Mouse (Mus musculus) liver, embryonic 16.5 days (tissue): ENCODE measurements at regions not wholly inside any gene's neighbourhood (a gene's known extent, or its start where the extent isn't known, plus 50 kb on each side); places are given as distances from the start of the nearest gene placed in this dataset.

Experiments used
- ATAC-seq: fragments of 200-750 bp; cut with Nextera tagmentation; 2 replicates; pipeline ENCODE4 v1.8.0; 2017; ENCODE audit warnings: low read depth, mild to moderate bottlenecking, moderate number of reproducible peaks, moderate library complexity
- H3K27ac ChIP-seq: fragments of 300-500 bp; sonication (generic); 2 replicates; pipeline ENCODE4 v1.5.1; 2014; ENCODE audit warnings: mild to moderate bottlenecking, low read length
- H3K27me3 ChIP-seq: fragments of 300-500 bp; sonication (generic); 2 replicates; pipeline ENCODE4 v1.6.1; 2014; ENCODE audit warnings: low read depth, low read length, mixed read lengths; ENCODE audit not compliant: control insufficient read depth, insufficient read depth
- H3K36me3 ChIP-seq: fragments of 300-500 bp; sonication (generic); 2 replicates; pipeline ENCODE4 v1.6.1; 2014; ENCODE audit warnings: mild to moderate bottlenecking; ENCODE audit not compliant: control insufficient read depth, insufficient read depth
- H3K4me1 ChIP-seq: fragments of 300-500 bp; sonication (generic); 2 replicates; pipeline ENCODE4 v1.6.1; 2014; ENCODE audit warnings: low read depth, low read length, mixed read lengths; ENCODE audit not compliant: control insufficient read depth
- H3K4me2 ChIP-seq: fragments of 300-500 bp; sonication (generic); 2 replicates; pipeline ENCODE4 v1.6.1; 2014; ENCODE audit warnings: low read depth, low read length, mixed read lengths
- H3K4me3 ChIP-seq: fragments of 300-500 bp; sonication (generic); 2 replicates; pipeline ENCODE4 v1.5.1; 2014; ENCODE audit warnings: low read depth, mild to moderate bottlenecking, low read length
- H3K9ac ChIP-seq: fragments of 300-500 bp; sonication (generic); 2 replicates; pipeline ENCODE4 v1.6.1; 2014; ENCODE audit warnings: low read depth, low read length
- H3K9me3 ChIP-seq: fragments of 300-500 bp; sonication (generic); replicated peaks from 2 replicates; pipeline ENCODE4 v1.6.1; 2016; ENCODE audit warnings: low read length; ENCODE audit not compliant: control insufficient read depth
- WGBS: fragments of 180-500 bp; shearing (Covaris S2); extraction: QIAGEN DNeasy Blood & Tissue Kit; methylation state at CpG from one replicate; pipeline ENCODE4 v1.1.7; 2014; ENCODE audit not compliant: insufficient replicate concordance; 5-methylcytosine and 5-hydroxymethylcytosine counted together

DNA sequence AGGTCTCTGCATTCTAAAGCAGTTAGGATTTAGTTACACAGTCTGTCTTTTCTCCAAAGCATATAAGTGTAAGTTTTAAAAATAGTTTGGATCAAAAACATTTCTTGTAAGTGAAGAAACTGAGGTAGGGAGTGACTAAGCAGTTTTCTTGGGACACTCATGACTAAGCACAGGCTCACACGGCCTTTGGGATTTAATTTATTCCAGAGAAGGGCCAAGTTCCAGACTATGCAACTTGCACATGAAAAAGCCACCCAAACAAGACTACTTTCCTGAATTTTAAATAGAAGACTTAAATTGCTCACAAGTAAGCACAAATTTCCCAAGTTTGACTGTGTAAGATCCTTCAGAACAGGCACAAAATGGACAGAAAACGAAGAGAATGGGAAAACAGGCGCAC lies 441.8 kb upstream of the Pou3f3 start:
- Histone ChIP-seq H3K4me1 (no peaks in the 10 kb centered on the region), H3K27me3 (no peaks in the 10 kb centered on the region), H3K9ac (no peak overlapping the region), H3K9me3 (no peaks in the 10 kb centered on the region), H3K4me3 (no peak overlapping the region), H3K27ac (no peak overlapping the region), H3K36me3 (no peaks in the 10 kb centered on the region), H3K4me2 (no peak overlapping the region)
- WGBS = 50% methylated on average over 3 of the region's 3 CpGs
- ATAC-seq = no peak

DNA sequence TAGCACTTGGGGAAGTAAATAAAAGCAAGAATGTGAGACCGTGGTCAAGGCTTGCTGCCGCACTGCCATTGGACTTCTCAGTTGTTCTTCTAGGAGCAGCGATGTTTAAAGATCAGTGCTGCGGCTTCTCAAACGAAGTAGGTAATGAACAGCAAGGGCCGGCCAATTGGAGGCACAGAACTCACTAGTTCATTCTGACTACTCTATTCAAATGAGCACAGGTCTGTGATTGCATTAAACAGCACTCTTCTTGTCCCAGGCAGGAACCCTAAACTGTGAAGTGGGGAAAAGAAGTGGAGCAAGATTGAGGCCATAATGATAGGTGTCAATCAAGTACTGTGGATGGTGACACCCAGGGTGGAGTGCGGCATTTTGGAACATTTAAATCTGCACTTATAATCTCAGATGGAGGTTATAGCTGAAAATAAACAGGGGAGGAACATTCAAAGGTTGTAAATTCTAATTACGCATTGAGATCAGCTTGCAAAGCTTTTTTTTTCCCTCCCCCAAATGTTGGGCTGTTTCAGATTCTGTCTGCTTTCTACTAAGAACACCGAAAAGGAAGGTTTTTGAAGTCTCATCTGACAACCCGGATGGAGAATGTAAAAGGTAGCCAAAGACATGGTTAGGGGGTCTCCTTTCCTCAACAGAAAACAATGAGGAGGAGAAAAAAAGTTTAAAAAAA lies 438.5 kb upstream of the Pou3f3 start:
- Histone ChIP-seq H3K9ac (no peak overlapping the region), H3K27me3 (no peaks in the 10 kb centered on the region), H3K36me3 (no peaks in the 10 kb centered on the region), H3K4me3 (no peak overlapping the region), H3K4me1 (no peaks in the 10 kb centered on the region), H3K9me3 (no peaks in the 10 kb centered on the region), H3K27ac (no peak overlapping the region), H3K4me2 (no peak overlapping the region)
- ATAC-seq = no peak
- WGBS = 68% methylated on average over 10 of the region's 10 CpGs

GRCm38 (mm10) chr1:42257801-42258593 lies 437.6 kb upstream of the Pou3f3 start:
- H3K4me1 ChIP-seq = no peaks in the 10 kb centered on the region
- H3K36me3 ChIP-seq = no peaks in the 10 kb centered on the region
- no peak overlapping the region for H3K4me2 ChIP-seq
- WGBS = 56% methylated on average over 19 of the region's 19 CpGs
- H3K27ac ChIP-seq = no peak overlapping the region
- no peak overlapping the region for H3K9ac ChIP-seq
- H3K27me3 ChIP-seq = no peaks in the 10 kb centered on the region
- ATAC-seq = no peak
- H3K9me3 ChIP-seq = no peaks in the 10 kb centered on the region
- no peak overlapping the region for H3K4me3 ChIP-seq

DNA sequence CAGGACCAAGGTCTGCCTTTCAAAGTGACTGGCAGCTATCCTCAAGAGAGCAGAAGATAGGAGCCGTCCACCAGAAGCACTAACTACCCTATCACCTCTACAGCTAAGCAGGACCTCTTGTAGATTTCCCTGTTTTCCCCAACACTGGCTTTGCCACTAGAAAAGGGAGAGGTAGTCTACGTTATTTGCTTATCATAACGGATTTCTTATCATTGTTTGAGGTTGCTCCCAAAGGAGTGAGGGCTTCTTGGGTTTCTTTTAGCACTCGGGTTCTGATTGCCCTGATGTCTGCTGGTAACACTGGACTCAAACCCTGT lies 437.0 kb upstream of the Pou3f3 start:
- Histone ChIP-seq H3K4me2 (no peak overlapping the region), H3K4me3 (no peak overlapping the region), H3K27ac (no peak overlapping the region), H3K36me3 (no peaks in the 10 kb centered on the region), H3K27me3 (no peaks in the 10 kb centered on the region), H3K4me1 (no peaks in the 10 kb centered on the region), H3K9ac (no peak overlapping the region), H3K9me3 (no peaks in the 10 kb centered on the region)
- WGBS = 37% methylated on average over 4 of the region's 4 CpGs
- ATAC-seq = no peak

DNA sequence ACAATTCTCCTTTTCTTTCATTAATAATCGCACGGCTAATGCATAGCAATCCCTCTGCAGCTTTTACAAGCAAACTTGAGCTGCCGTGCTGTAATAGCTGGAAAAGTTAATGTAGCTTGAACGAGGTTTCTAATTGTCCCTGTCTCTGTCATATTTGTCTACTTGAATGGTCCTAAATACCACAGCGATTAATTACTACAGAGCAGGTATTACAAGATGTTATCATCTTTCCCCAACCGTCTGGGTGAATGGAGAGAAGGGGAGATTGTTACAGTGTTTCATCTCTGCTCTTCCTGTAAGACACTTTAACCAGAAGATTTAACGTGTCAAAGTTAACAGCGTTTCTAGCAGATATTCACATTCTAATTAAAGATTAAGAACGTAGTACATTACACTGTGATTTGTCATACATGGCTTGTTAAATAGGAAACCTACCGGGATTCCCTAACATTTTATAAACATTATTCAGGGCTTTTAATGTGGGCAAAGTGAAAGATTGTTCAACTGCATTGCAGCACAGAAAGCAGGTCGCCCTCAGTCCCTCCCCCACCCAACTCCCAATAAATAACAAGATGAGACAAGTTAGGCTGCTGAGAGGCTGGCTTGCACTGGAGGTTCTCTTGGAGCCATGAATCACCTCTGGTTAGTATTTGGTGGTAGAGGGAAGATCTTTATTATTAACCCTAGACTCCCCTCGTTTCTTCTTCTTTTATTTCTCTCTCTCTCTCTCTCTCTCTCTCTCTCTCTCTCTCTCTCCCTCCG lies 436.2 kb upstream of the Pou3f3 start:
- no peaks in the 10 kb centered on the region for H3K27me3 ChIP-seq
- WGBS = 47% methylated on average over 13 of the region's 13 CpGs
- H3K4me1 ChIP-seq = no peaks in the 10 kb centered on the region
- no peaks in the 10 kb centered on the region for H3K9me3 ChIP-seq
- H3K36me3 ChIP-seq = no peaks in the 10 kb centered on the region
- no peak overlapping the region for H3K27ac ChIP-seq
- ATAC-seq = no peak
- no peak overlapping the region for H3K9ac ChIP-seq
- H3K4me2 ChIP-seq = no peak overlapping the region
- no peak overlapping the region for H3K4me3 ChIP-seq

DNA sequence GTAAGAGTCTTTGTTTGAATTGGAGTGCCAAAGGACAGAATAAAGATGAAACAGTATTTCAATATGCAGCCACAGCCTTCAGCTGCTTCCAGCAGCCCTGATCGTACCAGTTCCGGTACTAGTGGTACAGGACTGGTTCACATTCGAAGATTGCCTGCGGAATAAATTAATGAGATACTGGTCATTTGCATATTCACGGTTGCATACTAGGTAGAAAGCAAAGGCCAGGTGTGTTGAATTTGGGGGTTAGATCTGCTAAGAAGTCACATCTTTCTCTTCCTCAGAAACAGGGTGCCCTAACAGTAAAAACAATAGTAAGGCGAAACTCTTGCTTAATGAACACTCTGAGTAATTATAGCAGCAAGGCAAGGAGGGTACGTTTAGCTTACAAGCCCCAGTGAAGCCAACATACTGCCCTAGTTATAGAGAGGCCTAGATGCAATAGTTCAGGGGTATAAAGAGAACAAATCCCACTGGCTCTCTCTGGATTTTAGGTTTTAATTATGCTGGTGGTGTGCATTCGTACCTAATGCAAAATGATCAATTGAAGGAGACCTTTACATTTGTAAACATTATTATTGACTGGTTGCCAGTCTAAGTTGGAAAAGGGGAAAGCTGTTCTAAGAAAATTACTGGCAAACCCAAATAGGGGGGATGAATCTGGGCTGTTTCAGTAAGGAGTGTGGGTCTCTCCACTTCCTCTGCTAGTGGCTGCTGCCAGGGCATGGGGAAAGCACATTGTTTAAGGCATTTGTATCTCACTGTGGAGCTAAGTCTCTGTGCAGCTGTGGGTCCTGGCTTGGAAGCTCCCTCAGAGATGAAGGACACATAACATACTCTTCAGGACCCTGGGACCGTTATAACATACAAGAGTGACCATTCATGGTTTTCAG lies 435.3 kb upstream of the Pou3f3 start:
- no peak overlapping the region for H3K9ac ChIP-seq
- no peaks in the 10 kb centered on the region for H3K36me3 ChIP-seq
- no peaks in the 10 kb centered on the region for H3K4me1 ChIP-seq
- H3K4me3 ChIP-seq = no peak overlapping the region
- no peaks in the 10 kb centered on the region for H3K27me3 ChIP-seq
- ATAC-seq = no peak
- H3K27ac ChIP-seq = no peak overlapping the region
- no peak overlapping the region for H3K4me2 ChIP-seq
- WGBS = 57% methylated on average over 9 of the region's 9 CpGs
- H3K9me3 ChIP-seq = no peaks in the 10 kb centered on the region

- Histone ChIP-seq H3K27ac (no peak overlapping the region), H3K27me3 (no peaks in the 10 kb centered on the region), H3K4me1 (no peaks in the 10 kb centered on the region), H3K4me2 (no peak overlapping the region), H3K9ac (no peak overlapping the region), H3K36me3 (no peaks in the 10 kb centered on the region), H3K9me3 (no peaks in the 10 kb centered on the region), H3K4me3 (no peak overlapping the region)
- 46% methylated on average over 3 of the region's 3 CpGs for WGBS
- no peak for ATAC-seq
Observed at GRCm38 (mm10) chr1:42261031-42261430, 434.5 kb upstream of the Pou3f3 start.

GRCm38 (mm10) chr1:42261800-42262199 lies 433.8 kb upstream of the Pou3f3 start:
- Histone ChIP-seq H3K27ac (no peak overlapping the region), H3K27me3 (no peaks in the 10 kb centered on the region), H3K9me3 (no peaks in the 10 kb centered on the region), H3K4me3 (no peak overlapping the region), H3K4me1 (no peaks in the 10 kb centered on the region), H3K4me2 (no peak overlapping the region; the same call in 1 of the 2 replicates), H3K36me3 (no peaks in the 10 kb centered on the region), H3K9ac (no peak overlapping the region)
- 17% methylated on average over 13 of the region's 13 CpGs for WGBS
- no peak for ATAC-seq
